Mouse (Mus musculus): ENCODE measurements around the gene Nle1.
"Not testable (repeated sequence)": the region's sequence is repeated elsewhere in the genome, so short reads cannot be mapped to it uniquely, and the experiment has no call there.

Gene Nle1

GRCm38 (mm10) chr11:82907651-82908607 is at the start of gene Nle1:
Gene Nle1 (minus strand): TSS chr11:82908411.
- peak; percentile 89 for DNase-seq

GRCm38 (mm10) chr11:82956925-82957324 is 48.7 kb upstream of the Nle1 start:
- no peak for DNase-seq

- DNase-seq, result no peak
Observed at GRCm38 (mm10) chr11:82954631-82955030, 46.4 kb upstream of the Nle1 start.

- DNase-seq, result no peak
Observed at GRCm38 (mm10) chr11:82952612-82953542, 44.7 kb upstream of the Nle1 start.

GRCm38 (mm10) chr11:82951865-82952611 is 43.8 kb upstream of the Nle1 start:
- no peak for DNase-seq

- no peak for DNase-seq
Observed at GRCm38 (mm10) chr11:82950736-82951481, 42.7 kb upstream of the Nle1 start, which contains the start of gene Slfn5. Gene Slfn5 (plus strand): TSS chr11:82951349.

- DNase-seq, result no peak
Observed at GRCm38 (mm10) chr11:82949036-82949435, 40.8 kb upstream of the Nle1 start.

- DNase-seq, result no peak
Observed at GRCm38 (mm10) chr11:82947457-82947856, 39.2 kb upstream of the Nle1 start.

GRCm38 (mm10) chr11:82945636-82946035 is 37.4 kb upstream of the Nle1 start:
- DNase-seq, result no peak

- no peak for DNase-seq
Observed at GRCm38 (mm10) chr11:82943336-82943735, 35.1 kb upstream of the Nle1 start.

- no peak for DNase-seq
Observed at GRCm38 (mm10) chr11:82933186-82933585, 25.0 kb upstream of the Nle1 start.

GRCm38 (mm10) chr11:82931671-82932450 is 23.6 kb upstream of the Nle1 start:
- not testable (repeated sequence) for DNase-seq

GRCm38 (mm10) chr11:82931161-82931560 is 22.9 kb upstream of the Nle1 start:
- DNase-seq, result not testable (repeated sequence)

GRCm38 (mm10) chr11:82930391-82930955 is 22.3 kb upstream of the Nle1 start:
- not testable (repeated sequence) for DNase-seq

- no peak for DNase-seq
Observed at GRCm38 (mm10) chr11:82929633-82929950, 21.4 kb upstream of the Nle1 start.

GRCm38 (mm10) chr11:82928897-82929632 is 20.9 kb upstream of the Nle1 start:
- DNase-seq, result no peak

- not testable (repeated sequence) for DNase-seq
Observed at GRCm38 (mm10) chr11:82923910-82924309, 15.7 kb upstream of the Nle1 start.

- DNase-seq, result no peak
Observed at GRCm38 (mm10) chr11:82921691-82922090, 13.5 kb upstream of the Nle1 start.

- DNase-seq, result no peak
Observed at GRCm38 (mm10) chr11:82920768-82921167, 12.6 kb upstream of the Nle1 start.
